Mouse (Mus musculus) stomach, embryonic 14.5 days (tissue): ENCODE measurements around the gene S100z. TPM values are rescaled to one million over a fixed set of nuclear protein-coding genes. Genes with fewer than 3 reads are reported as not detected.

Experiments used
- ATAC-seq: fragments of 200-750 bp; cut with Nextera tagmentation; 2 replicates; pipeline ENCODE4 v1.8.0; 2017; ENCODE audit warnings: low read depth, moderate TSS enrichment; ENCODE audit not compliant: insufficient number of reproducible peaks, insufficient read depth, low FRiP score
- H3K27ac ChIP-seq: fragments of 300-500 bp; sonication (generic); 2 replicates; pipeline ENCODE4 v1.5.1; 2014; ENCODE audit warnings: mild to moderate bottlenecking, low read length, moderate library complexity, mixed read lengths
- H3K27me3 ChIP-seq: fragments of 300-500 bp; sonication (generic); 2 replicates; pipeline ENCODE4 v1.6.1; 2014; ENCODE audit warnings: low read length, control low read depth, mixed read lengths; ENCODE audit not compliant: control insufficient read depth, insufficient read depth
- H3K36me3 ChIP-seq: fragments of 300-500 bp; sonication (generic); 2 replicates; pipeline ENCODE4 v1.6.1; 2014; ENCODE audit warnings: mild to moderate bottlenecking, control low read depth, low read length, moderate library complexity, mixed read lengths; ENCODE audit not compliant: control insufficient read depth, insufficient read depth
- H3K4me1 ChIP-seq: fragments of 300-500 bp; sonication (generic); 2 replicates; pipeline ENCODE4 v1.6.1; 2014; ENCODE audit warnings: low read length, control low read depth, mixed read lengths; ENCODE audit not compliant: control insufficient read depth, insufficient read depth
- H3K4me2 ChIP-seq: fragments of 300-500 bp; sonication (generic); replicated peaks from 2 replicates; pipeline ENCODE4 v1.6.1; 2014; ENCODE audit warnings: low read depth, low read length, control low read depth
- H3K4me3 ChIP-seq: fragments of 300-500 bp; sonication (generic); 2 replicates; pipeline ENCODE4 v1.5.1; 2014; ENCODE audit warnings: low read depth, low read length, control low read depth
- H3K9ac ChIP-seq: fragments of 300-500 bp; sonication (generic); replicated peaks from 2 replicates; pipeline ENCODE4 v1.6.1; 2014; ENCODE audit warnings: low read depth, mild to moderate bottlenecking, control low read depth, low read length, moderate library complexity, mixed read lengths
- H3K9me3 ChIP-seq: fragments of 300-500 bp; sonication (generic); 2 replicates; pipeline ENCODE4 v1.6.1; 2016; ENCODE audit warnings: low read depth, low read length, control low read depth; ENCODE audit not compliant: control insufficient read depth
- WGBS: fragments of 180-500 bp; shearing (Covaris S2); extraction: QIAGEN DNeasy Blood & Tissue Kit; methylation state at CpG from one replicate; pipeline ENCODE4 v1.1.7; 2014; 5-methylcytosine and 5-hydroxymethylcytosine counted together
- polyA plus RNA-seq: library from polyadenylated mRNA; unstranded; fragments of >200 nt; fragmentation: Nextera tagmentation; extraction: Ambion mirVana; gene quantifications from 2 replicates; pipeline ENCODE4 v1.2.1, GENCODE M21; 2014

The S100z gene
- polyA plus RNA-seq, 1 experiment from 2014 or later = not detected

DNA sequence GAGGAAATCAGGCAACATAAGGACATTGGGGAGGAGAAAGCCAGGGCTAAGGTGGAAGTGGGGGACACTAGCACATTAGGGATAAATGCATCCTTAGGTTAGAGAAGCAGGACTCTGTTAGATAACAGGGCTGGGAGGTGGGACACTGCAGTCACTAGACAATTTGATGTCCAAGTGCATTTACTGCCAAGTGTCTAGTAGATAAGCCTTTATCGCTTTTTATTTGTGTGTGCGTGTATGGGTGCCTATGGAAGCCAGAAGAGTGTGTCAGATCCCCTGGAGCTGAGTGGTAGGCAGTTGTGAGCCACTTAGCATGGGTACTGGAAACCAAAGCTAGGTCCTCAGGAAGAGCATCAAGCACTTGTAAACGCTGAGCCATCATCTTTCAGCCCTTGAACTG lies 4.2 kb downstream of the S100z start:
- Histone ChIP-seq H3K4me3 (no peak overlapping the region), H3K27ac (no peak overlapping the region), H3K36me3 (no peaks in the 10 kb centered on the region), H3K9ac (no peak overlapping the region), H3K4me1 (no peaks in the 10 kb centered on the region), H3K9me3 (no peaks in the 10 kb centered on the region), H3K27me3 (no peaks in the 10 kb centered on the region), H3K4me2 (no peak overlapping the region)
- 88% methylated on average over 3 of the region's 3 CpGs for WGBS
- ATAC-seq = no peak

DNA sequence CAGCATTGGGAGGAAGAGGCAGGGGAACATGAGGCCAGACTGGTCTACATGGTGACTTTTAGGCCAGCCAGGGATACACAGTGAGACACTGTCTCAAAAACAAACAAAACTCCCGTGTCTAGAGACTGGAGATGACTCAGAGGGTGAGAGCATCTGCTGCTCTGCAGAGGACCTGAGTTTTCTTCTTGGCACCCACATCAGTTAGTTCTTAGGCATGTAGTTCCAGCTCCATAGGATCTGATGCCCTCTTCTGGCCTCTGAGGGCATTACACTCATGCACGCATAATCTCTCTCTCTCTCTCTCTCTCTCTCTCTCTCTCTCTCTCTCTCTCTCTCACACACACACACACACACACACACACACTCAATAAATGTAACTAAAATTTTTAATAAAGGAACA lies 7.6 kb downstream of the S100z start:
- WGBS = 71% methylated on average over 2 of the region's 2 CpGs
- H3K9ac ChIP-seq = no peak overlapping the region
- H3K27ac ChIP-seq = no peak overlapping the region
- H3K4me1 ChIP-seq = no peaks in the 10 kb centered on the region
- no peak overlapping the region for H3K4me2 ChIP-seq
- H3K27me3 ChIP-seq = no peaks in the 10 kb centered on the region
- H3K4me3 ChIP-seq = no peak overlapping the region
- no peaks in the 10 kb centered on the region for H3K9me3 ChIP-seq
- no peak for ATAC-seq
- no peaks in the 10 kb centered on the region for H3K36me3 ChIP-seq

GRCm38 (mm10) chr13:95451529-95451928 lies 27.0 kb downstream of the S100z start:
- Histone ChIP-seq H3K9ac (no peak overlapping the region), H3K4me3 (no peak overlapping the region), H3K9me3 (no peaks in the 10 kb centered on the region), H3K4me2 (no peak overlapping the region), H3K27me3 (no peaks in the 10 kb centered on the region), H3K4me1 (no peaks in the 10 kb centered on the region), H3K36me3 (no peaks in the 10 kb centered on the region), H3K27ac (no peak overlapping the region)
- no peak for ATAC-seq
- 77% methylated on average over 2 of the region's 2 CpGs for WGBS

- WGBS = 86% methylated on average over 9 of the region's 9 CpGs
- Histone ChIP-seq H3K9ac (no peak overlapping the region), H3K9me3 (no peaks in the 10 kb centered on the region), H3K4me3 (no peak overlapping the region), H3K27ac (no peak overlapping the region), H3K27me3 (no peaks in the 10 kb centered on the region), H3K4me2 (no peak overlapping the region), H3K36me3 (no peaks in the 10 kb centered on the region), H3K4me1 (no peaks in the 10 kb centered on the region)
- ATAC-seq = no peak
Observed at GRCm38 (mm10) chr13:95450636-95451210, 27.8 kb downstream of the S100z start.

DNA sequence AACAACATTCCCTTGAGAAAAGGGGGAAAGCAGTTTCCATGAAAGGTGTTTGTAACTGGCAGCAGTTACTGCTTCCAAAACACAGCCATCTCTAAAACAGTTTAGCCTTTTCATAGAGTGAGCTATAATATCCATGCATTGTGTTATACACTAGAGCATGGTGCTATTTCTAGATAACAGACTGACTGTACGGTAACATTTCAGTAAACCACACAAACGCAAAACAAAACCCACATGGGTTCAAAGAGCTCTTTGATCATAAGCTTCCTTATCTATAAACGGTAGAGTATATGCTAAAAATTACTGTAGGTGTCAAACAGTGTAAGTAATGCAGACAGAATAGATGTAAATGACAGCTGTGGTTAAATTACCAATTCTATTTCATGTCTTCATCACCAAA lies 28.8 kb downstream of the S100z start:
- Histone ChIP-seq H3K4me1 (no peaks in the 10 kb centered on the region), H3K27ac (no peak overlapping the region), H3K9me3 (no peaks in the 10 kb centered on the region), H3K4me2 (no peak overlapping the region), H3K36me3 (no peaks in the 10 kb centered on the region), H3K27me3 (peaks cover 7% of the 10 kb centered on the region; the same call in 1 of the 2 replicates), H3K9ac (no peak overlapping the region), H3K4me3 (no peak overlapping the region)
- ATAC-seq = no peak
- WGBS = 71% methylated on average over 3 of the region's 3 CpGs

DNA sequence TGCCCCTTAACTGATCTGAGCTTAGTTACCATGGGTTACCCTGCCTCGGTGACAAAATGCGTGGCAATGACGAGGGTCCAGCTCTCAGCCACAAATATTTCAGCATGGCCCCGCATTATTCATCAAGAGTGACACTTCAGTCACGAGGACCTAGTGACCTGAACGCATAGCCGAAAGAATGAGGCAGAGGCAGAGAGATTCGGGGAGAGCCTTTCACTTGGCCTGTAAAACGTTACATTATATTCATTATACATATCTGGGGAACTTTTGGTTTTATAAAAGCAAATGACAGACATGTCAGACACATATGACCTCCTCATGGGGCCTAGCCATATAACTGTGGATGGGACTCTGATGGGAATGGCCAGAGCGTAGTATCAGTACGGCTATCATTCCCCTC lies 33.7 kb downstream of the S100z start, which contains the start of gene Crhbp:
Gene Crhbp, minus strand, starts transcription at position 101 of the 400 bp plus-strand sequence.
- no peaks in the 10 kb centered on the region for H3K36me3 ChIP-seq
- peak within 1 kb of the TSS; percentile 67 for H3K4me2 ChIP-seq
- no peaks in the 10 kb centered on the region for H3K4me1 ChIP-seq
- WGBS = 58% methylated on average over 11 of the region's 11 CpGs
- no peaks in the 10 kb centered on the region for H3K9me3 ChIP-seq
- H3K27ac ChIP-seq = no peak within 1 kb of the TSS
- H3K9ac ChIP-seq = peak within 1 kb of the TSS; percentile 4; the same call in 1 of the 2 replicates
- no peak for ATAC-seq
- peaks cover 15% of the 10 kb centered on the region; the same call in 1 of the 2 replicates for H3K27me3 ChIP-seq
- H3K4me3 ChIP-seq = peak within 1 kb of the TSS; percentile 30

GRCm38 (mm10) chr13:95444291-95444690 lies 34.2 kb downstream of the S100z start:
- H3K27ac ChIP-seq = no peak overlapping the region
- peaks cover 15% of the 10 kb centered on the region; the same call in 1 of the 2 replicates for H3K27me3 ChIP-seq
- no peaks in the 10 kb centered on the region for H3K36me3 ChIP-seq
- no peak overlapping the region for H3K9ac ChIP-seq
- peak overlapping the region; percentile 67 for H3K4me2 ChIP-seq
- no peak for ATAC-seq
- no peaks in the 10 kb centered on the region for H3K9me3 ChIP-seq
- 16% methylated on average over 7 of the region's 7 CpGs for WGBS
- H3K4me3 ChIP-seq = peak overlapping the region; percentile 30
- no peaks in the 10 kb centered on the region for H3K4me1 ChIP-seq

DNA sequence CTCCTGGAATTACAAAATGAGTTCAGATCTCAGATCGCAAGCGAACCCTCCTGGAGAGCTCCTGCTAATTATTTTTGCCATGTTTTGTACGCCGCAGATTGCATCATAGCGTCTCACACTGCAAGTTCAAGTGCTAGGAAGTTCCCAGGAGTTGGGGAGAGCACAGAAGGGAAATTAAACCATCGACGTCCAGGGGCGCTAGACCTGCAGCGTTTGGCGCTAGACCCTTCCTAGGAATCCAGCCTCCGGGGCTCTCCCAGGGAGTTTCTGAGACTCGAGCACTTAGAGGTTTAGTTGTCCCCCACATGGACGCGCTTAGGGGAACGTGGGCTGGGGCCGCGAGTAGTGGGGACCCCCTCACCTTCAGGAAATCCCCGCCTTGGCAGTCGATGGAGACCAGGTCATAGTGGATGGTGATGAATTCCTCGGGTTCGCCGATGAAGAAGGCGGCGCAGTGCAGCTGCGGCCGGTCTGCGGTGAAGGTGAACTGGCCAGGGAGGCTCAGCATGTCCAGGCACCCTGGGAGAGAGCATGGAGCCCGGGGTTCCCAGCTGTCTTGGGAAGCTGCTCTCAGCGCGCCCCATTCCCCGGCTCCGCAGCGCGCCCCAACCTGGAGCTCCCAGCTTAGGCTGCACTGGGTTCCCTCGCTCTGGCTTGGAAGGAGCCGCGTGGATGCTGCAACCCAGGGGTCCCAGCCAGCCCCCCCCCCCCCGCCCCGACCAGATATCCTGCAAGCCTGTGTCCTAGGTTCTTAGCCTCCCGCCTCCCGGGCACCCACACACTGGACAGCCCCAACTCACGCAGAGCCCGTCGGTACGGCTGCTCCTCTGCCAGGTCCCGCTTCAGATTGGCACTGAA lies 34.9 kb downstream of the S100z start:
- Histone ChIP-seq H3K27ac (no peak overlapping the region), H3K4me2 (peak overlapping the region; percentile 67), H3K9ac (peak overlapping the region; percentile 4; the same call in 1 of the 2 replicates), H3K4me1 (no peaks in the 10 kb centered on the region), H3K27me3 (peaks cover 15% of the 10 kb centered on the region; the same call in 1 of the 2 replicates), H3K4me3 (peak overlapping the region; percentile 30), H3K36me3 (no peaks in the 10 kb centered on the region), H3K9me3 (no peaks in the 10 kb centered on the region)
- 1% methylated on average over 46 of the region's 46 CpGs for WGBS
- ATAC-seq = peak; percentile 46; the same call in 1 of the 2 replicates
